Mouse (Mus musculus) WW6 (cell line): ENCODE data around the gene Nox3.

Source experiments
- DNase-seq: peaks from one replicate; pipeline ENCODE4 v3.0.0-alpha.2; 2013; ENCODE audit warnings: low read depth, low spot score

Gene Nox3

GRCm38 (mm10) chr17:3610307-3610754, 85.7 kb downstream of the Nox3 start:
- DNase-seq = no peak

GRCm38 (mm10) chr17:3602954-3603672, 92.9 kb downstream of the Nox3 start:
- no peak for DNase-seq

- DNase-seq = no peak
Measured at GRCm38 (mm10) chr17:3598393-3598792, 97.7 kb downstream of the Nox3 start.

GRCm38 (mm10) chr17:3597866-3598265, 98.2 kb downstream of the Nox3 start:
- DNase-seq = no peak

- no peak for DNase-seq
Measured at GRCm38 (mm10) chr17:3597130-3597529, 98.9 kb downstream of the Nox3 start.
